Mouse (Mus musculus): ENCODE results near the gene Chrm1.

Gene Chrm1

GRCm38 (mm10) chr19:8691871-8692539 is 28.4 kb downstream of the Chrm1 start:
- DNase-seq, result no peak

- no peak for DNase-seq
These were observed 29.2 kb downstream of the Chrm1 start for GRCm38 (mm10) chr19:8692740-8693139.

GRCm38 (mm10) chr19:8695330-8695729 is 31.7 kb downstream of the Chrm1 start:
- no peak for DNase-seq

- no peak for DNase-seq
These were observed 36.1 kb downstream of the Chrm1 start for GRCm38 (mm10) chr19:8699652-8700051.

GRCm38 (mm10) chr19:8702458-8702857 is 38.9 kb downstream of the Chrm1 start:
- DNase-seq, result no peak

- no peak for DNase-seq
These were observed 40.0 kb downstream of the Chrm1 start for GRCm38 (mm10) chr19:8703571-8703970.

GRCm38 (mm10) chr19:8705026-8705708 is 41.6 kb downstream of the Chrm1 start:
- DNase-seq, result no peak

GRCm38 (mm10) chr19:8706132-8706667 is 42.6 kb downstream of the Chrm1 start:
- DNase-seq, result no peak

- no peak for DNase-seq
These were observed 43.3 kb downstream of the Chrm1 start for GRCm38 (mm10) chr19:8706930-8707329.

- DNase-seq, result no peak
These were observed 45.4 kb downstream of the Chrm1 start for GRCm38 (mm10) chr19:8708954-8709353.

- no peak for DNase-seq
These were observed 46.5 kb downstream of the Chrm1 start for GRCm38 (mm10) chr19:8710057-8710456.

- DNase-seq, result no peak
These were observed 47.9 kb downstream of the Chrm1 start for GRCm38 (mm10) chr19:8711506-8711905.

- DNase-seq, result no peak
These were observed 48.6 kb downstream of the Chrm1 start for GRCm38 (mm10) chr19:8711949-8712869.

GRCm38 (mm10) chr19:8712870-8713305 is 49.3 kb downstream of the Chrm1 start:
- peak; percentile 19 to 25 for DNase-seq

GRCm38 (mm10) chr19:8713306-8713996 is 49.9 kb downstream of the Chrm1 start:
- peak; percentile 93 for DNase-seq

GRCm38 (mm10) chr19:8713997-8714652 is 50.5 kb downstream of the Chrm1 start:
- DNase-seq, result no peak

- no peak for DNase-seq
These were observed 51.3 kb downstream of the Chrm1 start for GRCm38 (mm10) chr19:8714653-8715481.

GRCm38 (mm10) chr19:8715868-8716766 is 52.5 kb downstream of the Chrm1 start:
- DNase-seq, result no peak

- no peak for DNase-seq
These were observed 53.3 kb downstream of the Chrm1 start for GRCm38 (mm10) chr19:8716767-8717475.
